Mouse (Mus musculus) heart, embryonic 13.5 days (tissue): Measurements from ENCODE around the gene Prmt3. TPM values are rescaled to one million over a fixed set of nuclear protein-coding genes. Genes with fewer than 3 reads are reported as not detected.

ENCODE experiments used
- ATAC-seq: fragments of 200-750 bp; cut with Nextera tagmentation; 2 replicates; pipeline ENCODE4 v1.8.0; 2017; ENCODE audit warnings: moderate TSS enrichment; ENCODE audit not compliant: insufficient number of reproducible peaks, low FRiP score, low TSS enrichment; ENCODE audit errors: extremely low read depth
- H3K27ac ChIP-seq: fragments of 300-500 bp; sonication (generic); replicated peaks from 2 replicates; pipeline ENCODE4 v1.5.1; 2015; ENCODE audit warnings: moderate library complexity, mild to moderate bottlenecking, inconsistent platforms
- H3K27me3 ChIP-seq: fragments of 300-500 bp; sonication (generic); replicated peaks from 2 replicates; pipeline ENCODE4 v1.6.1; 2015; ENCODE audit warnings: mild to moderate bottlenecking, inconsistent platforms
- H3K36me3 ChIP-seq: fragments of 300-500 bp; sonication (generic); 2 replicates; pipeline ENCODE4 v1.6.1; 2015; ENCODE audit warnings: mild to moderate bottlenecking, inconsistent platforms
- H3K4me1 ChIP-seq: fragments of 300-500 bp; sonication (generic); 2 replicates; pipeline ENCODE4 v1.6.1; 2015; ENCODE audit warnings: inconsistent platforms
- H3K4me2 ChIP-seq: fragments of 300-500 bp; sonication (generic); 2 replicates; pipeline ENCODE4 v1.6.1; 2015; ENCODE audit warnings: inconsistent platforms, mild to moderate bottlenecking, moderate library complexity
- H3K4me3 ChIP-seq: fragments of 300-500 bp; sonication (generic); 2 replicates; pipeline ENCODE4 v1.5.1; 2015; ENCODE audit warnings: moderate library complexity, mild to moderate bottlenecking, inconsistent platforms
- H3K9ac ChIP-seq: fragments of 300-500 bp; sonication (generic); 2 replicates; pipeline ENCODE4 v1.6.1; 2015; ENCODE audit warnings: inconsistent platforms, mild to moderate bottlenecking, moderate library complexity
- H3K9me3 ChIP-seq: fragments of 300-500 bp; sonication (generic); 2 replicates; pipeline ENCODE4 v1.6.1; 2016; ENCODE audit warnings: inconsistent platforms
- WGBS: fragments of 180-500 bp; shearing (Covaris S2); methylation state at CpG from one replicate; pipeline ENCODE4 v1.1.7; 2015; ENCODE audit warnings: mixed read lengths; 5-methylcytosine and 5-hydroxymethylcytosine counted together
- polyA plus RNA-seq: library from polyadenylated mRNA; unstranded; fragments of >200 nt; fragmentation: Nextera tagmentation; extraction: Ambion mirVana; gene quantifications from 2 replicates; pipeline ENCODE4 v1.2.1, GENCODE M21; 2015

Gene Prmt3
- polyA plus RNA-seq, 1 experiment from 2014 or later: 46.0 TPM

DNA sequence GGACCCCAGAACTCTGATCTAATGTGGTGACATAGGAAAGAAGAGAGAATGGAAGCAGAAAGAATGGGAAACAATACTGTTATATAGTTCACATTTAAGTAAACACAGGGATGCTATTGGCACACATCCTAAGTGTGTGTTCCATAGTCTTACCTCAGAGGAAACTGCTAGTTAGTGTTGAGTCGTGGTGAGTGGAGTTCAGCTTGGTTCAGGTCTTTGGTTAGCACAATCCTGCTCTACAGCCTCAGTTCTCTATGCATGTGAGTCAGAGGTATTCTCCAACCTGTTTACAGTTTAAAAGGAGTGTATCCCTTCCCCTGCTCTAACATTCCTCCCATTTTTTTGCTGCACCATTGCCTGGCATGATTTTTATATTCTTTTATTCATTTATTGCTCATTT, 19.0 kb downstream of the Prmt3 start:
- WGBS: 75% methylated on average over 1 of the region's 1 CpGs

DNA sequence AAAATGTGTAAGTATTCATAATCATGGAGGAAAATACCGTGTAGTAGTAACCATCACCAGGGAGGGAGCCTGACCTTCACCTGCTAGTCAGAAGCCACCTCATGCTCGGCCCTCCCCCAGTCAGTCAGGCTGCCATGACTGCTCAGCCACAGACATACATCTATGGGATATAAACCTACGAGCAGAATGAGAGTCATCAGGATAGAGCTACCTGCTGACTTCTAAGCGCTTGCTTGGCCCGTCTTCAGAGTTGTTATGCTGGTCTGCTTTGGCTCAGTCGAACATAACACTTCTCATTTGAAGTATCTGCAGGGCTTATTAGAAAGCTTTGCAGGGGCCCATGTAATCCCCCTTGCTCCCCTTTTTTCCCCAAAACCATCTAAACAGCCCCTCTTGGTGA, 25.4 kb downstream of the Prmt3 start:
- Histone ChIP-seq H3K27me3 (no peaks in the 10 kb centered on the region), H3K27ac (no peak overlapping the region), H3K4me2 (no peak overlapping the region), H3K36me3 (peaks cover 64% of the 10 kb centered on the region), H3K9me3 (no peaks in the 10 kb centered on the region), H3K9ac (no peak overlapping the region), H3K4me1 (peaks cover 28% of the 10 kb centered on the region), H3K4me3 (no peak overlapping the region)
- no peak for ATAC-seq
- 84% methylated on average over 6 of the region's 6 CpGs for WGBS

More for the DNA sequence above, 19.0 kb downstream of the Prmt3 start:
- ATAC-seq: no peak
- H3K4me1 ChIP-seq: peaks cover 11% of the 10 kb centered on the region
- no peaks in the 10 kb centered on the region for H3K27me3 ChIP-seq
- no peak overlapping the region for H3K9ac ChIP-seq
- H3K4me2 ChIP-seq: no peak overlapping the region
- no peaks in the 10 kb centered on the region for H3K9me3 ChIP-seq
- H3K4me3 ChIP-seq: no peak overlapping the region
- no peak overlapping the region for H3K27ac ChIP-seq
- H3K36me3 ChIP-seq: peaks cover 86% of the 10 kb centered on the region

DNA sequence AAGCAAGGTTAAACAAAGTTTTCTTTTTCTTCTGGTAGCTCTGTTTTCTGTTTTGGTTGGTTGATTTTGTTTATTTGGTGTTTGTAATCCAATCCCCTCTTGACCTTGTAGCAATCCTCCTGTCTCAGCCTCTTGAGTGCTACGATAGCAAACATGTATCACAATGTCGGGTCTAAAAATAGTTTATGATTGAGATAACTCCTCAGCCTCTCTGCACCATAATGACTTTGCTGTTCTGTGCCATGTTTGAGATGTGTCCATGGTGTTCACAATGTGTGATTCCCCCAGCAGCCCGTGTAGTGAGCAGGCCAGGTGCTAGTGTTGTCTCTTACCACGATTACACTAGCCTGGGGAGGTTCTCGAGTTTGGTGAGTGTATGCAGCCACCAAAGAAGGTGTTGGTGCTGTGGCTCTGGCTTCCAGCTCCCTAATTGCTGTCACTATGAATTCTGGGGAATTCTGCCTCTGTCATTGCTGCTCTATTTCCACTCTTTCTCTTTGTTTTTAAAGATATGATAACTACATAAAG, 26.6 kb downstream of the Prmt3 start:
- 36% methylated on average over 5 of the region's 5 CpGs for WGBS
- no peak for ATAC-seq
- H3K4me3 ChIP-seq: no peak overlapping the region
- no peaks in the 10 kb centered on the region for H3K9me3 ChIP-seq
- H3K36me3 ChIP-seq: peaks cover 64% of the 10 kb centered on the region
- H3K4me2 ChIP-seq: no peak overlapping the region
- H3K27ac ChIP-seq: peak overlapping the region; percentile 45; the same call in 1 of the 2 replicates
- no peaks in the 10 kb centered on the region for H3K27me3 ChIP-seq
- no peak overlapping the region for H3K9ac ChIP-seq
- peaks cover 30% of the 10 kb centered on the region for H3K4me1 ChIP-seq

DNA sequence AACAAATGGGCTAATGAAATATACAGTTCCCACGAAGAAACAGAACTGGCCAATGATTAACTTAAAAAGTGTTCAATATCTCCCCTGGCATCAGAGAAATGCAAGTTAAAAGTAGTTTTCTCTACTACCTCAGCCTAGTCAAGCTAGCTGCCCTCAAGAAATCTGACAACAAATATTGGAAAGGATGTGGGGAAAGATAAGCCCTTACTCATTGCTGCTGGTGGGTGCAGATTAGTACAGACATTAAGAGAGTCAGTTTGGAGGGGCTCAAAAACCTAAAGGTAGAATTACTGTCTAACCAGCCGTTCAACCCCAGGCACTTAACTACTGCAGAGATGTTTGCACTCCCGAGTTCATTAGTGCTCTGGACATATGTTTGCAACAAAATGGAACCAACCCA, 27.5 kb downstream of the Prmt3 start:
- H3K4me3 ChIP-seq: no peak overlapping the region
- 71% methylated on average over 3 of the region's 3 CpGs for WGBS
- no peaks in the 10 kb centered on the region for H3K27me3 ChIP-seq
- peaks cover 30% of the 10 kb centered on the region for H3K4me1 ChIP-seq
- no peak overlapping the region for H3K27ac ChIP-seq
- H3K36me3 ChIP-seq: peaks cover 58% of the 10 kb centered on the region
- H3K4me2 ChIP-seq: no peak overlapping the region
- H3K9ac ChIP-seq: no peak overlapping the region
- H3K9me3 ChIP-seq: no peaks in the 10 kb centered on the region
- no peak for ATAC-seq

DNA sequence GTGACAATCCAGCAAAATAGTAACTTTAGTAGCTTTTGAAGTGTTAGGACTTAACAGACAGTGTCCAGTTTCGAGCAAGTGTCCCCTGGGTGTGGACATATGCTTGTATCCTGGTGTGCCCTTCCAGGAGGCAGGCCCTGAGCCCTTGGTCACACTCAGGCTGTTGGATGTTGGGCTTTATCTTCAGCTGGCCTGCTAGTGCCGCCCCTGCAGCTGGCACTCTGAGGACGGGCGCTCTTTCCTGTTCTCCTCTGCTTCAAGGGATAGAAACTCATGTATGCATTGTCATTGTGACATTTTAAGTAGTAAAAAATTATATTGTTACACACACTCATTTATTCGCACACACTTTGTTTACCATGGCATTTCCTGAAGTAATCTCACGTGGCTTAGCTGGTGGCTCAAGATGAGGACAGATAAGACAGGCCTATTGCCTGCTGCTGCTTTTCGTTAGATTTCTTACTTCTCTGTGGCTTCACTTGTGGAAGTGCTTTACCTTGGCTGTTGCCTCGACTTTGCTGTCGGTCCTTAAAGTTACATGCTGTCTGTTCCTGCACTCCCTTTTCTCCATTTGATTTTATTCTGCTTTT, 29.0 kb downstream of the Prmt3 start:
- no peak overlapping the region for H3K4me3 ChIP-seq
- H3K27me3 ChIP-seq: no peaks in the 10 kb centered on the region
- H3K36me3 ChIP-seq: peaks cover 55% of the 10 kb centered on the region
- H3K9ac ChIP-seq: no peak overlapping the region
- no peaks in the 10 kb centered on the region for H3K9me3 ChIP-seq
- WGBS: 72% methylated on average over 9 of the region's 9 CpGs
- H3K4me2 ChIP-seq: no peak overlapping the region
- H3K4me1 ChIP-seq: peaks cover 20% of the 10 kb centered on the region
- ATAC-seq: no peak
- H3K27ac ChIP-seq: no peak overlapping the region

DNA sequence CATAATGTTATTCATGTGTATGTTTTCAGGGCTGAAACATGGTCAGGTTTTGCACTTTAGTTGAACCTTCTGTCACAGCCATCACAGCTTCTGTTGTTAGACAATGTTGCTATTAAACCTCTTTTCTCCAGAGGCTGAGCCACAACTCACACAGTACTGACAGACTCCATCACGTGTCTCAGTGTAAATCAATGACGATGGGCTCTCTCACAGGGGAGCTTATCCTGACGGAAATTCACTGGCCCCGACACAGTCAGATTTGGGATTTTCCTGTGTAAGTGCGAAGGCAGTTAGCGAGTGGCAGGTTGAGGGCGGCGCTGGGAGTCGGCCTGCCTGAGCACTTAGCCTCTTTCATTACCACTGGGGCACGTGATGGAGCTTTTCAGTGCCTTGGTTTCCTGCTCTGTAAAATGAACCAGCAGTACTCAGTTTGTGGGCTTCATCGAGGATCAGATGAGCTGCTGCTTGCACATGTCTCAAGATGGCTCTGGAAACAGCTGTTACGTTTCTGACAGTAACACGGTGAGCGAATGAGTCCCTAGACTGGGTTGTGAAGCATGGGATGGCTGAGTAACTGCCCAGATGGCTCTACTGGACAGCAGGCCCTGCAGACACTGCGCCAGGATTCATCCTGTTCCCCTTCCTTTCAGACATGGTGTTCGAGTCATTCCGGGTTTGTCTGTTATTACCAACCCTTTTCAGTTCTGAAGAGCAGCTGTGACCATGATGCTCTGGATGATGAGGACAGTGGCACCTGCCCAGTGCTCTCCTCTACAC, 29.9 kb downstream of the Prmt3 start:
- Histone ChIP-seq H3K4me1 (peaks cover 20% of the 10 kb centered on the region), H3K36me3 (peaks cover 51% of the 10 kb centered on the region), H3K4me3 (no peak overlapping the region), H3K27ac (no peak overlapping the region), H3K9ac (no peak overlapping the region), H3K27me3 (no peaks in the 10 kb centered on the region), H3K4me2 (no peak overlapping the region), H3K9me3 (no peaks in the 10 kb centered on the region)
- no peak for ATAC-seq
- WGBS: 89% methylated on average over 17 of the region's 17 CpGs

DNA sequence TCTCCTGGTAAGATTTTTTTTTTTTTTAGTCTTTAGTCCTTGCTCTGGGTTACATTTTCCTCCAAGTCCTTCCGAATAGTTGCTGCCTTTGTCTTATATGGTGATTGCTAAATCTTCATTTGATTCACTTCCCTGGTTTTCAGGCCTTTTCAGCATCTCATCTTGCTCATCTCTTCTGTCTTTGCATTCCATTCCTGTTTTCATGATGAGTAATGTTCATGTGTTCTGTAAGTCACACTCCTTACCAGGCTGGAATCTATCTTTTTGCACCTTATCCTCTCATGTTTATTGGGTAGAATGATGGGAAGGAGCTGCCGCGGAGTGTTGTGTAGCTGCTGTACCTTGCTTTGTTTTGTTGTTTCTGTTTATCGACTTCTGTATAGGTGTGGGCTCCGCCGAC, 31.0 kb downstream of the Prmt3 start:
- WGBS: 90% methylated on average over 6 of the region's 6 CpGs
- H3K36me3 ChIP-seq: peaks cover 47% of the 10 kb centered on the region
- H3K9ac ChIP-seq: no peak overlapping the region
- H3K27me3 ChIP-seq: no peaks in the 10 kb centered on the region
- H3K9me3 ChIP-seq: no peaks in the 10 kb centered on the region
- H3K4me2 ChIP-seq: no peak overlapping the region
- ATAC-seq: no peak
- no peak overlapping the region for H3K27ac ChIP-seq
- peaks cover 17% of the 10 kb centered on the region for H3K4me1 ChIP-seq
- H3K4me3 ChIP-seq: no peak overlapping the region

DNA sequence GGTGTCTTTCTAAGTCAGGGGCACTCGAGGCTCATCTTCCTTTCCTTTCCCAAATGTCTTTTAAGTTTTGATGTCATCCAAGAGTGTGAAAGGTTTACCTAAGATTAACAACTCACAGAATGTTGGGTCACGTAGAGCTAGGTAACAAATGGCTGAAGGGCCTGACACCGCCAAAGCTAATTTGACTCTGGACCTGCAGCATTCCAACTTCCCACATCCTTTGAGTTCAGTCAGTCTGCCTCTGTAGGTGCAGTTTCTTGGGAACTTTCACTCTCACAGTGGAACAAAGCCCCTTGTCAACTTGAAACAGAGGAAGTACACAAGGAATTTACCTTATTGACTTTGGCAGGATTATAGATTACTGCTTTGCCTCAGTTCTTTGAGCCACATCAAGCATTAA, 31.4 kb downstream of the Prmt3 start:
- H3K9me3 ChIP-seq: no peaks in the 10 kb centered on the region
- H3K9ac ChIP-seq: no peak overlapping the region
- WGBS: 77% methylated on average over 3 of the region's 3 CpGs
- no peak overlapping the region for H3K4me3 ChIP-seq
- no peak for ATAC-seq
- peaks cover 15% of the 10 kb centered on the region for H3K4me1 ChIP-seq
- no peaks in the 10 kb centered on the region for H3K27me3 ChIP-seq
- H3K27ac ChIP-seq: no peak overlapping the region
- peaks cover 49% of the 10 kb centered on the region for H3K36me3 ChIP-seq
- H3K4me2 ChIP-seq: no peak overlapping the region

DNA sequence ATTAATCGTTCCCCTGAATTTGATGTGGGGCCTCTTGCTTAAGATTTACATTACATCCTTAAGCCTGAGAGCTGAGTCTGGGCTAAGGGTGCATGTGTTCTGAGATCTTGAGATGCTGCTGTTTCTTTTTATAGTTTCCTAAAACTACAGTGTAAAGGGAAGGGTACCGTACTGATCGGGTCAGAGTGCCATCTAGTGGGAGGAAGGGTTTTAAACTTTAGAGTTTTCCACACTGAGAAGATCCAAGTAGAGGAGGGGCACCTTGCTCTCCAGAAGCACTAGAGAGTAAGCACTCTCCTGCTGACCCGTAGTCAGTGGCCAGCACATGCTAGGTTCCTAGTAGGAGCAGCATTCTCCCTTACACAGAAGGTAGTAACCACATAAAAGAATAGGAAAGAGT, 33.2 kb downstream of the Prmt3 start:
- no peaks in the 10 kb centered on the region for H3K27me3 ChIP-seq
- no peak overlapping the region for H3K4me3 ChIP-seq
- 50% methylated on average over 4 of the region's 4 CpGs for WGBS
- no peak overlapping the region for H3K27ac ChIP-seq
- no peak for ATAC-seq
- no peaks in the 10 kb centered on the region for H3K9me3 ChIP-seq
- H3K36me3 ChIP-seq: peaks cover 51% of the 10 kb centered on the region
- H3K4me1 ChIP-seq: peaks cover 5% of the 10 kb centered on the region; the same call in 1 of the 2 replicates
- no peak overlapping the region for H3K9ac ChIP-seq
- no peak overlapping the region for H3K4me2 ChIP-seq

DNA sequence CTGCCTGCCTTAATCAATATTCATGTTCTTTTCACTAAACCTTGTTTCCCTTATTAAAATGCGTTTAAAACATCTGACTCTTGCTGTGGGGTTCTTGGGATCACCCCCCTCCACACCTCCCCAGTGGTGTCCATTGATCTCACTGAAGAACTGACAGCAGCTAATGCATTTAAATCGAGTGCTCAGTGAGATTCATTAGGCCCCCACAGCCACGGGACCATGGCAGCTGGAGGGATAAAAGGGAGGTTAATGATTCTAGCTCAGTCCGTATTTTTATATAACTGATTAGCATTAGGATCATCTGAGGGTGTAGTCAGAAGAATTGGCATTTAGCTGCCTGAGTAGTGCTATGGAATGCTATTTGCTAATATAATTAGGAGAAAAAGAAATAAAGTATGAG, 41.2 kb downstream of the Prmt3 start:
- no peak overlapping the region for H3K9ac ChIP-seq
- H3K4me3 ChIP-seq: no peak overlapping the region
- H3K27ac ChIP-seq: no peak overlapping the region
- H3K27me3 ChIP-seq: no peaks in the 10 kb centered on the region
- ATAC-seq: no peak
- no peak overlapping the region for H3K4me2 ChIP-seq
- peaks cover 10% of the 10 kb centered on the region for H3K4me1 ChIP-seq
- 78% methylated on average over 4 of the region's 4 CpGs for WGBS
- peaks cover 38% of the 10 kb centered on the region for H3K36me3 ChIP-seq
- H3K9me3 ChIP-seq: no peaks in the 10 kb centered on the region

DNA sequence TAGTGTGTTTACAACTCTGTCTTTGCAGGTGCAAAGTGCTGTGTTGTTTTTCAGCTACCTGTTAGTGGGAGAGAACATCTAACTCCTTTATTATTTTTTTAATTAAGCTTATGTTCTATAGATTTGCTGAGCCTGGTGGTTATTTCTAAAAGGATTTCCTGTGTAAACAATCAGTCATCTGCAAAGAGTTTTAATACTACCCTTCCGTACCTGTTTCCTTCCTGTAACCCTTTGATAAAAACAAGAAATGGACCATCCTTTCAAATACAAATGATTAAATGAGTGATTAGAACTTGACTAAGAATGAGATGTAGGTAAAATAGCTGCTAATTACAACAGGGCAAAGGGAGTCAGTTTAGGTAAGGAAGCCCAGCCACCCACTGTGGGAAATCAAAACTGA, 43.2 kb downstream of the Prmt3 start:
- Histone ChIP-seq H3K27me3 (no peaks in the 10 kb centered on the region), H3K4me2 (no peak overlapping the region), H3K4me1 (peaks cover 10% of the 10 kb centered on the region), H3K9me3 (no peaks in the 10 kb centered on the region), H3K36me3 (peaks cover 29% of the 10 kb centered on the region), H3K27ac (no peak overlapping the region), H3K4me3 (no peak overlapping the region), H3K9ac (no peak overlapping the region)
- 82% methylated on average over 1 of the region's 1 CpGs for WGBS
- no peak for ATAC-seq

DNA sequence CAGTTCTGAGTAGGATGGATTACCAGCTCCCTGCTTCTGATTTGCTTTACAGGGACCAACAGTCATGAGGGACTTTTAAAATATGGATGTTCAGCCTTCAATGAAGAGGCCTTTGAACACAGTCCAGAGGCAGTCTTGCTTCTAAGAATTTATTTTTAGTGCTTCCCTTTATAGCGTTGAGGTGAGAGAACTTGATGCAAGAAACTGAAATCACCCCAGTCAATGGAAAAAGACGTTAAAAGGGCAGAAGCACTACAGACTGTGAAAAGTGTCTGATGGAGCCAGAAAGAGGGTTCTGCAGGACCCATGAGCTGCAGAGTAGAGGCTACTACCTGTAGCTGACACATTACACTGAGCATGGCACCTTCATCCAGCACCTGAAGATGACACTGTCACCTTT, 43.9 kb downstream of the Prmt3 start:
- H3K4me2 ChIP-seq: no peak overlapping the region
- no peak overlapping the region for H3K9ac ChIP-seq
- 49% methylated on average over 2 of the region's 2 CpGs for WGBS
- 0 out of 2 replicates have a peak overlapping the region, but pooled peaks have one; percentile 1 for H3K27ac ChIP-seq
- H3K4me1 ChIP-seq: peaks cover 10% of the 10 kb centered on the region
- peaks cover 36% of the 10 kb centered on the region for H3K36me3 ChIP-seq
- no peak for ATAC-seq
- no peaks in the 10 kb centered on the region for H3K27me3 ChIP-seq
- no peaks in the 10 kb centered on the region for H3K9me3 ChIP-seq
- H3K4me3 ChIP-seq: no peak overlapping the region
